10 mouse cellular contexts compared by ENCODE assay signal in genomic region chr6:115252099-115252873, GRCm38 (mm10). TPM values are rescaled to one million over a fixed set of nuclear protein-coding genes. Genes with fewer than 3 reads are reported as not detected.
DNase-seq lines count a peak whose midpoint lies in the region; ATAC-seq lines count a peak whose summit lies in the region.
"Had no signal": no experiment of that assay in that cellular context is flagged by ENCODE, and none has a peak within 500 bp of the region (broad histone marks: within the 10 kb centered on the region; RNA-seq: fewer than 3 reads in every experiment).

Gene Timp4, minus strand, starts transcription at chr6:115252205.

- no peaks in the 10 kb centered on the region for H3K9me3 ChIP-seq in neural tube, embryonic 15.5 days (replicated peaks)

- no peak within 1 kb of the TSS for H3K9ac ChIP-seq in neural tube, embryonic 15.5 days (replicated peaks)
- H3K9ac ChIP-seq: liver, embryonic 14.5 days had no signal

- peak within 1 kb of the TSS; percentile 45 for H3K4me2 ChIP-seq in neural tube, embryonic 15.5 days

- H3K27ac ChIP-seq in neural tube, embryonic 15.5 days (replicated peaks), result peak within 1 kb of the TSS; percentile 81
- H3K27ac ChIP-seq: liver, embryonic 14.5 days had no signal

- H3K4me3 ChIP-seq in neural tube, embryonic 15.5 days (replicated peaks), result peak within 1 kb of the TSS; percentile 24

- peaks cover 13% of the 10 kb centered on the region; the same call in 1 of the 2 replicates for H3K36me3 ChIP-seq in neural tube, embryonic 15.5 days

- ATAC-seq in neural tube, embryonic 15.5 days (ENCODE audit: low FRiP score), result peak; percentile 82
- ATAC-seq: Patski had no signal

- intact Hi-C loops in gastrocnemius, postnatal 36 days (cut with DNase I), result no loop called here

- H3K4me1 ChIP-seq in neural tube, embryonic 15.5 days, result peaks cover 6% of the 10 kb centered on the region

- no peaks in the 10 kb centered on the region for H3K27me3 ChIP-seq in neural tube, embryonic 15.5 days (replicated peaks)
- H3K27me3 ChIP-seq: Patski had no signal

- 23% methylated on average over 7 of the region's 10 CpGs for WGBS in neural tube, embryonic 15.5 days

- DNase-seq in heart, adult 18-20 months, result no peak
- DNase-seq in heart, postnatal 4 days, result no peak
- peak; percentile 34 for DNase-seq in WW6 (ENCODE audit: low read depth, low spot score)
- DNase-seq in gastrocnemius, postnatal 36 days, result no peak
- DNase-seq in layer of hippocampus, postnatal 36 days, result no peak
- no peak for DNase-seq in thymus, postnatal 14 days
- no peak for DNase-seq in right cerebral cortex, adult 18-20 months

RNA-seq across cellular contexts. Expression of gene Timp4, which starts in this region (rescaled TPM):
- 10 to 100 TPM; 41.9 to 50.3 TPM for total RNA-seq in heart, adult 18-20 months (2021)
- total RNA-seq in heart, postnatal 4 days (2021), result 1 to 10 TPM; 1.3 to 2.2 TPM
- total RNA-seq in gastrocnemius, postnatal 36 days (2021), result 10 to 100 TPM; 16.8 to 22.6 TPM
- 10 to 100 TPM; 23.3 to 25.9 TPM for total RNA-seq in layer of hippocampus, postnatal 36 days (2021)
- polyA plus RNA-seq in neural tube, embryonic 15.5 days (2015; fragmentation: Nextera tagmentation; extraction: Ambion mirVana), result 29.3 and 31.5 TPM in 2 replicates
- polyA plus RNA-seq: liver, embryonic 14.5 days had no signal

Comparison
In these comparisons a context has a peak if more than half of its experiments do, and no peak if none do; other contexts are left out.
1. RNA of gene Timp4 (total RNA-seq): 41.9 to 50.3 TPM in heart, adult 18-20 months, 23.3 to 25.9 TPM in layer of hippocampus, postnatal 36 days and 16.8 to 22.6 TPM in gastrocnemius, postnatal 36 days; 1.3 to 2.2 TPM in heart, postnatal 4 days; every median in the first group is over 4 times any median in the second.